In genomic region chr6:42383360-42383759, GRCm38 (mm10) we compare ENCODE assay signal across 21 mouse cellular contexts. TPM values are rescaled to one million over a fixed set of nuclear protein-coding genes. Genes with fewer than 3 reads are reported as not detected.
DNase-seq lines count a peak whose midpoint lies in the region; ATAC-seq and TF ChIP-seq lines count a peak whose summit lies in the region.
"Had no signal": no experiment of that assay in that cellular context is flagged by ENCODE, and none has a peak within 500 bp of the region (broad histone marks: within the 10 kb centered on the region; RNA-seq: fewer than 3 reads in every experiment).

No protein-coding gene starts in this region.

- H3K27me3 ChIP-seq in midbrain, embryonic 11.5 days (ENCODE audit: control insufficient read depth, insufficient read depth, low read length), result no peaks in the 10 kb centered on the region
- H3K27me3 ChIP-seq in midbrain, embryonic 13.5 days, result peaks cover 11% of the 10 kb centered on the region; the same call in 1 of the 2 replicates
- no peaks in the 10 kb centered on the region for H3K27me3 ChIP-seq in thymus, adult 2 months (ENCODE audit: control insufficient read depth, insufficient read depth, low read length)
- H3K27me3 ChIP-seq: embryonic facial prominence, embryonic 12.5 days; forebrain, embryonic 13.5 days; forebrain, embryonic 15.5 days had no signal

- H3K36me3 ChIP-seq in midbrain, embryonic 11.5 days (ENCODE audit: control insufficient read depth, insufficient read depth, low read length), result no peaks in the 10 kb centered on the region
- no peaks in the 10 kb centered on the region for H3K36me3 ChIP-seq in midbrain, embryonic 13.5 days
- no peaks in the 10 kb centered on the region for H3K36me3 ChIP-seq in thymus, adult 2 months (ENCODE audit: control insufficient read depth, insufficient read depth, low read length)
- H3K36me3 ChIP-seq: embryonic facial prominence, embryonic 10.5 days; embryonic facial prominence, embryonic 12.5 days; forebrain, embryonic 15.5 days had no signal

- H3K9me3 ChIP-seq in midbrain, embryonic 11.5 days (ENCODE audit: control insufficient read depth, low read length), result no peaks in the 10 kb centered on the region
- H3K9me3 ChIP-seq in midbrain, embryonic 13.5 days, result no peaks in the 10 kb centered on the region
- H3K9me3 ChIP-seq: embryonic facial prominence, embryonic 10.5 days; embryonic facial prominence, embryonic 12.5 days; forebrain, embryonic 13.5 days; forebrain, embryonic 15.5 days had no signal

- TF ChIP-seq CTCF in thymus, adult 2 months (IDR thresholded peaks at IDR 0.05; ENCODE audit: borderline replicate concordance, control insufficient read depth, extremely low read depth, insufficient read depth, low read length, poor library complexity), result no peak

- no peak overlapping the region for H3K4me2 ChIP-seq in midbrain, embryonic 11.5 days
- H3K4me2 ChIP-seq in midbrain, embryonic 13.5 days (replicated peaks), result no peak overlapping the region
- H3K4me2 ChIP-seq: embryonic facial prominence, embryonic 12.5 days; forebrain, embryonic 13.5 days; forebrain, embryonic 15.5 days had no signal

- no peak overlapping the region for H3K4me3 ChIP-seq in midbrain, embryonic 11.5 days (ENCODE audit: low read depth, low read length)
- H3K4me3 ChIP-seq in midbrain, embryonic 13.5 days (replicated peaks), result no peak overlapping the region
- no peak overlapping the region for H3K4me3 ChIP-seq in brown adipose tissue, adult 24 weeks (ENCODE audit: insufficient read depth, low read depth, low read length)
- no peak overlapping the region for H3K4me3 ChIP-seq in thymus, adult 2 months (ENCODE audit: control insufficient read depth, insufficient read depth, low read length)
- H3K4me3 ChIP-seq: embryonic facial prominence, embryonic 10.5 days; embryonic facial prominence, embryonic 12.5 days; forebrain, embryonic 13.5 days; forebrain, embryonic 15.5 days had no signal

- DNase-seq in midbrain, embryonic 11.5 days (ENCODE audit: low spot score, missing footprints), result peak; percentile 51
- DNase-seq in thymus, adult 2 months, result no peak
- no peak for DNase-seq in cerebellum, adult 8-10 months
- DNase-seq: adrenal gland, adult 8-10 months; adrenal gland, postnatal 14 days; adrenal gland, postnatal 36 days; cerebellum, adult 11 months; cerebellum, adult 18-20 months; cerebellum, adult 9-10 months; cerebellum, postnatal 10 days; cerebellum, postnatal 25 days; forebrain, postnatal 0 days had no signal

- TF ChIP-seq POLR2A in thymus, adult 2 months (IDR thresholded peaks at IDR 0.05; ENCODE audit: control insufficient read depth, extremely low read depth, insufficient read depth, low read length, poor library complexity), result no peak

- H3K4me1 ChIP-seq in midbrain, embryonic 11.5 days (ENCODE audit: control insufficient read depth, insufficient read depth, low read length), result no peaks in the 10 kb centered on the region
- no peaks in the 10 kb centered on the region for H3K4me1 ChIP-seq in midbrain, embryonic 13.5 days (replicated peaks)
- peaks cover 9% of the 10 kb centered on the region for H3K4me1 ChIP-seq in brown adipose tissue, adult 24 weeks (ENCODE audit: control insufficient read depth, insufficient read depth, insufficient read length, low read length)
- H3K4me1 ChIP-seq in thymus, adult 2 months (replicated peaks; ENCODE audit: control insufficient read depth, insufficient read depth, low read length), result peaks cover 15% of the 10 kb centered on the region
- H3K4me1 ChIP-seq: forebrain, embryonic 13.5 days; forebrain, embryonic 15.5 days had no signal

- no peak for ATAC-seq in midbrain, embryonic 11.5 days (ENCODE audit: low FRiP score)
- ATAC-seq in midbrain, embryonic 13.5 days, result no peak
- ATAC-seq: forebrain, embryonic 13.5 days; forebrain, embryonic 15.5 days; forebrain, postnatal 0 days had no signal

- no peak overlapping the region for H3K9ac ChIP-seq in midbrain, embryonic 11.5 days (ENCODE audit: low read length)
- H3K9ac ChIP-seq in midbrain, embryonic 13.5 days (replicated peaks), result no peak overlapping the region
- H3K9ac ChIP-seq: embryonic facial prominence, embryonic 12.5 days; forebrain, embryonic 13.5 days; forebrain, embryonic 15.5 days; forebrain, postnatal 0 days had no signal

- H3K27ac ChIP-seq in midbrain, embryonic 11.5 days (ENCODE audit: low read depth, low read length), result no peak overlapping the region
- H3K27ac ChIP-seq in midbrain, embryonic 13.5 days, result no peak overlapping the region
- peak overlapping the region; percentile 36; the same call in 1 of the 2 replicates for H3K27ac ChIP-seq in brown adipose tissue, adult 24 weeks (replicated peaks; ENCODE audit: low read depth, low read length)
- no peak overlapping the region for H3K27ac ChIP-seq in thymus, adult 2 months (ENCODE audit: control insufficient read depth, insufficient read depth, low read length)
- H3K27ac ChIP-seq: embryonic facial prominence, embryonic 10.5 days; embryonic facial prominence, embryonic 12.5 days; forebrain, embryonic 13.5 days; forebrain, embryonic 15.5 days had no signal

- WGBS in midbrain, embryonic 11.5 days, result 91% methylated on average over 5 of the region's 5 CpGs
- 87% methylated on average over 5 of the region's 5 CpGs for WGBS in midbrain, embryonic 13.5 days
- WGBS in thymus, adult 2 months, result 92% methylated on average over 5 of the region's 5 CpGs

RNA-seq across cellular contexts. Expression of gene Epha1, which starts 10.3 kb away (rescaled TPM):
- polyA plus RNA-seq in midbrain, embryonic 11.5 days (2014; fragmentation: Nextera tagmentation; extraction: Ambion mirVana), result 0.30 and 0.66 TPM in 2 replicates
- polyA plus RNA-seq in midbrain, embryonic 13.5 days (2015; fragmentation: Nextera tagmentation; extraction: Ambion mirVana), result 0.24 TPM in 2 replicates
- polyA plus RNA-seq in brown adipose tissue, adult 24 weeks (2012; ENCODE audit: insufficient read depth, insufficient read length, missing spikeins), result not detected in 2 replicates
- polyA plus RNA-seq in thymus, adult 2 months (2012; rRNA removed), result 3.6 and 4.7 TPM in 2 replicates

RNA-seq across cellular contexts. Expression of gene Tas2r143, which starts 16.7 kb away (rescaled TPM):
- polyA plus RNA-seq in midbrain, embryonic 11.5 days (2014; fragmentation: Nextera tagmentation; extraction: Ambion mirVana), result not detected in 2 replicates
- not detected in 2 replicates for polyA plus RNA-seq in midbrain, embryonic 13.5 days (2015; fragmentation: Nextera tagmentation; extraction: Ambion mirVana)
- polyA plus RNA-seq in brown adipose tissue, adult 24 weeks (2012; ENCODE audit: insufficient read depth, insufficient read length, missing spikeins), result not detected in 2 replicates
- polyA plus RNA-seq in thymus, adult 2 months (2012; rRNA removed), result 0.26 and 0.55 TPM in 2 replicates
- polyA plus RNA-seq: C2C12; embryonic facial prominence, embryonic 10.5 days; embryonic facial prominence, embryonic 12.5 days; embryonic facial prominence, embryonic 14.5 days; forebrain, embryonic 11.5 days; forebrain, embryonic 13.5 days; forebrain, embryonic 15.5 days; forebrain, postnatal 0 days had no signal

RNA-seq across cellular contexts. Expression of gene Tas2r135, which starts 21.9 kb away (rescaled TPM):
- not detected in 2 replicates for polyA plus RNA-seq in midbrain, embryonic 11.5 days (2014; fragmentation: Nextera tagmentation; extraction: Ambion mirVana)
- polyA plus RNA-seq in midbrain, embryonic 13.5 days (2015; fragmentation: Nextera tagmentation; extraction: Ambion mirVana), result not detected in 2 replicates
- polyA plus RNA-seq in brown adipose tissue, adult 24 weeks (2012; ENCODE audit: insufficient read depth, insufficient read length, missing spikeins), result not detected in 2 replicates
- 0.15 TPM in 1 of 2 replicates, not detected in the other for polyA plus RNA-seq in thymus, adult 2 months (2012; rRNA removed)
- polyA plus RNA-seq: C2C12; embryonic facial prominence, embryonic 10.5 days; embryonic facial prominence, embryonic 12.5 days; embryonic facial prominence, embryonic 14.5 days; forebrain, embryonic 11.5 days; forebrain, embryonic 13.5 days; forebrain, embryonic 15.5 days; forebrain, postnatal 0 days had no signal

RNA-seq across cellular contexts. Expression of gene Zyx, which starts 33.9 kb away (rescaled TPM):
- polyA plus RNA-seq in midbrain, embryonic 11.5 days (2014; fragmentation: Nextera tagmentation; extraction: Ambion mirVana), result 53.2 and 60.2 TPM in 2 replicates
- 43.2 and 46.2 TPM in 2 replicates for polyA plus RNA-seq in midbrain, embryonic 13.5 days (2015; fragmentation: Nextera tagmentation; extraction: Ambion mirVana)
- 16.2 and 22.0 TPM in 2 replicates for polyA plus RNA-seq in brown adipose tissue, adult 24 weeks (2012; ENCODE audit: insufficient read depth, insufficient read length, missing spikeins)
- polyA plus RNA-seq in thymus, adult 2 months (2012; rRNA removed), result 209 and 222 TPM in 2 replicates

RNA-seq across cellular contexts. Expression of gene Tas2r126, which starts 51.0 kb away (rescaled TPM):
- not detected in 2 replicates for polyA plus RNA-seq in midbrain, embryonic 11.5 days (2014; fragmentation: Nextera tagmentation; extraction: Ambion mirVana)
- polyA plus RNA-seq in midbrain, embryonic 13.5 days (2015; fragmentation: Nextera tagmentation; extraction: Ambion mirVana), result not detected in 2 replicates
- not detected in 2 replicates for polyA plus RNA-seq in brown adipose tissue, adult 24 weeks (2012; ENCODE audit: insufficient read depth, insufficient read length, missing spikeins)
- polyA plus RNA-seq in thymus, adult 2 months (2012; rRNA removed), result not detected in 2 replicates
- polyA plus RNA-seq: C2C12; embryonic facial prominence, embryonic 10.5 days; embryonic facial prominence, embryonic 12.5 days; embryonic facial prominence, embryonic 14.5 days; forebrain, embryonic 11.5 days; forebrain, embryonic 13.5 days; forebrain, embryonic 15.5 days; forebrain, postnatal 0 days had no signal
